Mouse (Mus musculus) embryonic fibroblast, embryonic 13.5 days (primary cell): ENCODE data around the gene Rab27a.

ENCODE experiments used
- CTCF ChIP-seq: IDR thresholded peaks from 2 replicates; pipeline ENCODE4 v1.5.1; 2011; ENCODE audit warnings: mild to moderate bottlenecking, control low read depth, low read length, moderate library complexity, borderline replicate concordance; ENCODE audit not compliant: insufficient read depth
- POLR2A ChIP-seq: IDR thresholded peaks from 2 replicates; pipeline ENCODE4 v1.6.1; 2011; ENCODE audit warnings: low read depth, mild to moderate bottlenecking, control low read depth, low read length, moderate library complexity

- TF ChIP-seq CTCF (no peak), POLR2A (no peak)
These were observed 85.9 kb downstream of the Rab27a start for GRCm38 (mm10) chr9:73130529-73130928.
